Mouse (Mus musculus) brain, adult 10 weeks (tissue): ENCODE data around the gene Lrg1. TPM values are rescaled to one million over a fixed set of nuclear protein-coding genes. Genes with fewer than 3 reads are reported as not detected.

Experiments
- polyA plus RNA-seq: library from polyadenylated mRNA; stranded (reverse); fragments of 350-450 nt; fragmentation: Illumina TruSeq; extraction: RNeasy Lipid Tissue Mini Kit (QIAGEN cat#74804); gene quantifications from one replicate; pipeline ENCODE4 v1.2.3, GENCODE M21; 2015; ENCODE audit warnings: low read depth, low replicate concordance

Gene Lrg1
- 2.5 TPM for polyA plus RNA-seq

DNA sequence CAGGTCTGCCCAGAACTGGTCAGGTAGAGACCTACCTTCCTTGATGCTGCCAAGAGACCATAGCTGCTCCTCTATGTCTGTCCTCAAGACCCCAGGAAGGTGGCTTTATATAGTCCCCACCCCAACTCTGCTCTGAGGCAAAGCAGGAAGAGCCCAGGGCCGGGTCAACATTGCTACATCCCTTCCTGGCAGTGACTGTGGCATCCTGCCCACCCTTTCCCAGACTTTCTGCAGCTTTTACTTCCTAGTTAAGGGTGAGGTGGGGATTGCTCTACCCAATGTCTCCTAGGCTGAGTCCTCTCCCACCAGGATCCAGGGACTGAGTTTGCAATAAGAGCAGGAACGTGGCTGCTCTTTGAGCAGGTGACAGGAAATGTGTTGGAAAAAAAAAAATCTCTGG lies at the start of gene Lrg1:
TSS of gene Lrg1 (minus strand) at position 176 of the 400 bp plus-strand sequence.

DNA sequence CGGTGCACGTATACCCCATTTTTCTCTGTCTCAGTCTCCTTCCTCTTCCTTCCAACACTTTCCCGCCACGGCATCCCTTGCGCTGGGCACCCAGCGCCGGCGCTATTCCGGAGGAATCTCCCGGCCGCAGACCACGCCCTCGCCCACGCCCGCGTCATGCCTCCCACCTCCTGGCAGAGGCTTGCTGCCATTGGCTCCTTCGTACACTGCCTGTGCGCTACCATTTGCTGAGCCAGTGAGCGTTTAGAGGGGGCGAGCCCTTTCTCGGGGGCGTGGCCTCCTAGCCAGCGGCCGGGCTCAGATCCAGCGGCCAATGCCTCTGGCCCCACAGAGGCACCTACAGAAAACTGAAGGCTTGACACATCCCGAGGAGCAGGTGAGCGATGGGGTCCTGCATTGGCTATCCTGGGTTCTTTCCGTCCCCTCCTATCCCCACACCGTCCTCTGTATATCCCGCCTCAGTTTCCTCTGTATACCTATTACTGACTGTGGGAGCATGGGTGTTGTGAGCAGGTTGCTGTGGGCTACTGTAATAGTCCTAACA lies 40.5 kb upstream of the Lrg1 start, which contains the start of gene Tnfaip8l1:
TSS of gene Tnfaip8l1 (plus strand) at position 247 of the 544 bp plus-strand sequence.

DNA sequence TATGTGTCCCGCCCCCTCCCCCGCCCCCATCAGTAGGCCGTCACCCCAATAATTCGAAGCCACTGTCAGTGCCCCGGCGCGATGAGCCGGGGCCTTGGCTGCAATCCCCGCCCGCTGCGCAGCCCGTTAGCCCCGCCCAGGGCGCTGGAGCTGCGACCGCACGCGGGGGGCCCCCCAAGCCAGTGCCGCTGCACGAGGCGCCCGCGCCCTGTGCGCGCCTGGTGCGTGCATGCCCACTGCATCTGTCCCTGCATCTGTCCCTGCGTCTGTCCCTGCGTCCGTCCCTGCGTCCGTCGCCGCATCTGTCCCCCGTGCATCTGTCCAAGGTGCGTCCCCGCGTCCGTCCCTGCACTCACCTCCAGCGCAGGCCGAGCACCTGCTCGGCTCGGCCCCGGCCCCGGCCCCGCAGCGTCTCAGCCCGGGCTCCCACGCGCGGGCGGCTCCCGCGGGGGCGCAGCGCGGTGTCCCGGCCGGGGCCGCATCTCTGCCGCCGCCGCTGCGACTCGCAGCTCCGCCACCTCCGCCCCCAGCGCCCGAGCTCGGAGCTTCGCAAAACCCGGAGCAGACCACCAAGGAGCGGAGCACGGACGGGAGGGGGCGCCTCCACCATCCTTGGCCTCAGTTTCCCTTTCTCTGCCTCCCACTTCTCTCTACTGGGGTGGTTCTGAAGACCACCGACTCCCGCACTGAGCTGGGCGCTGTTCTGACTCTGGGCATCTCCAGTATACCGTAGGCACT lies 18.2 kb upstream of the Lrg1 start, which contains the start of gene Sema6b:
TSS of gene Sema6b (minus strand) at position 486 of the 738 bp plus-strand sequence.

DNA sequence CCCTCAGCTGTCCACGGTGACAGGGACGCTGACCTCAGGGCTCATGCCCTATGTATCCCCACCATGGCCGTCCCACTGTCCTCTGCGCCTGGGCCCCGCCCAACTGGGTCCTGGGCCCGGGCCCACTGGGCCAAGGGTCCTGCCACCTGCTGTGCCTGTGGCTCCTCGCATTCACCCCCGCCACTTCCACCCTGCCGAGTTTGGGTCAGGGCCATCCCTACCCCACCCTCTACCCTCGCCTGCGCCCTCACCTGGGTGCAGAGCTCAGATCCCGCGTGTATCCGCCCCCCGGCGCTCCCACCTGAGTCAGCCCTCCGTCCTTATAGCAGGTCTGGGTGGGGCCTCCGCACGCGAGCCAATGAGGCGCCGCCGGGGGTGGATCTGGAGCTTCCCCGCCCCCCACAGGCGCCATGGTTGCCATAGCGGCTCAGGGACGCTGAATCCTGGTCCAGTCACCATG lies 4.5 kb downstream of the Lrg1 start, which contains the start of gene Plin5:
TSS of gene Plin5 (minus strand) at position 346 of the 460 bp plus-strand sequence.

DNA sequence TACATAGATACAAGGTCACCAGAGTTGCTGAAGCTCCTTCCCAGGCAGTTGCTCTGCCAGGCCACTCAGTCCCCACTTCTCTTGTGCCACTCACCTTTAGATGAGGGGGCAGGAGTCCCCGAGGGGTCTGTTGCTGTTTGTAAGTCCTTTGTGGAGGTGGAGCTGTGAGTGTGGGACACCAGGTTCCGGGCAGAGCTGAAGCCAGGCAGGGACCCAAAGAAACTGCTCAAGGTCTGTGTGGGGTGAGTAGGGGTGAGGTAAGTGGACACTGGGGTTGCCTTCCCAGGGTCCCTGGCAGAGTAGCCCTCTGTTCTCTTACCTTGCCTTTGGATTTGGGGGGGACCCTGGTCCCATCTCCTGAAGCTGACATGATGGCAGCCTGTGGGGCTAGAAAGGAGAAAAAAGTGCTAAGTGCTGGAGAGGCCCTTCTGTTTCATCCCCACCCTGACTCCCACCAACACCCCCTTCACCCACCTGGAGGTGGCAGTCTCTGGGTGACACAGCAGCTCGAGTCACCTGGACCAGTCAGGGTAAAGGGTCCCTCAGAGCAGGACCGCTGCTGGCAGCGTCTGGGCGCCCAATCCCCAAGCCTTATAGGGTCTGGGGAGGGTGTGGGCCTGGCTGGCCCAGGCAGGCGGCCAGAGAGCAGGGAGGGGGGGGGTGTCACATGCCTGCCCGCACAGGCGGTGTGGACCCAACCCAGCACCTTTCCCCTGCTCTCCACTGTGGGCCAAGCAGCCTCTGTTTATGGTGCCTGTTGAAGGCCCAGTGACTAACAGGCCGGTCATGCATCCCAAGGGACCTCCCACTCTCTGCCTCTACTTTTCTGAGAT lies 12.4 kb downstream of the Lrg1 start, which contains the start of gene Plin4:
TSS of gene Plin4 (minus strand) at position 585 of the 833 bp plus-strand sequence.

DNA sequence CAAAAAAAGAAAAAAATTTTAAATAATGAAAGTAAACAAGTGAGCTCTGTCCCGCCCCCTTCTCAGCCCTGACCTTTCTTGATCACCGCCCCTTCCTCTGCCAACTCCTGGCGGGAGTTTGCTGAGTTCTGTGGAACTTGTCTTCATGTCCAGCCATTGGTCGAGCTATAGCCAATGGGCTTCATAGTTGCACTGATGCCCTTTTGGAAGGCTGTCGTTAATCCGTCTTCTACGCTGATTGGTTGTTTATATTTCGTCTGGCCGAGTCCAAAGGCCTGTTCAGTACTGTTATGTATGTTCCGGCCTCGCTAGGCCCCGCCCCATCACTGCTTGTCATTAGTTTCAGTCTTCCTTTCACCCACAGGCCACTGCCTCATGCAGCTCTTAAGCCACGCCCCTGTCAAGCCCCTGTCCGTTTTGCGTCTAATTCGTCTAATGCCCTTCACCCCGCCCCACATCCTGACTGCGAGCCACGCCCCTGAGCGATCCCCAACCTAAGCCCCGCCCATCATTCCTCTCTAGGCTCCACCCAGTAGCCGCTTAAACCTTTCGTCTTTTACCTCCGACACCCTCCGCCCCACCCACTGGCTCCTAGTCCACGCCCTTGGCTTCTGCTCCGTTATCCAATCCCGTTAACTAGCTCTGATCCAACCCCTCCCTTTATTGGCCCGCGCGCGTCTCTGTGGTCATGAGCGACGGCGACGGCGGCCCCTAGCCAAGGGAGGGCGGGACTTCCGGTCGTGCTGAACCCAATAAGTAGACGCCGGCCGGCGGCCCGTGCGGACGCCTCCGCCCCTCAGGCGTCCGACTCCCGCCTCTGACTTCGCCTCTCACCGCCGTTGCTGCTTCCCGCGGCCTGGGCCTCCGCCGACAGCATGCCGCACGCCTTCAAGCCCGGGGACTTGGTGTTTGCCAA lies 42.7 kb downstream of the Lrg1 start, which contains the start of gene Hdgfl2:
TSS of gene Hdgfl2 (plus strand) at position 755 of the 916 bp plus-strand sequence.

DNA sequence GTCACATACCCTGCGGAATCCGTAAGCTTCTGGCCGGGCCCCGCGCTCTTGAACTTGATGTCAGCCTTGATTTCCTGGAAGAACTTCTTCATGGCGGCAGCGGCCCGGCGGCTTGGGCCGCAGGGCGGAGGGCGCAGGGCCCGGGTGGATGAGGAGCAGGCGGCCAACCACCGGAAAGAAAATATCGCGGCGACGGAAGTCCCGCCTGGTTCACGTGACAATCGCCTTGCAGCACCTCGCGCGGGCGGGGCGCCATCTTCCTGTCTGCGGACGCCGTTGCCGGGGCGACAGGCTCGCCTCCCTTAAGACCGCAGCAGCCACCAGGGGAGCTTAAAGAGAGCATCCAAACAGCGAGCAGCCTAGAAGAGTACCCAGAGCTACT lies 47.0 kb downstream of the Lrg1 start, which contains the start of gene Ubxn6:
TSS of gene Ubxn6 (minus strand) at position 202 of the 382 bp plus-strand sequence.

Other genes starting within 250 kb of the Lrg1 start
- gene Zfp119a, start 243.1 kb downstream of the Lrg1 start, polyA plus RNA-seq = 5.6 TPM
- gene Zfp959, start 229.9 kb downstream of the Lrg1 start, polyA plus RNA-seq = 11.1 TPM
- 4.3 TPM for gene Zfp119b, start 172.5 kb downstream of the Lrg1 start, polyA plus RNA-seq
- 1.5 TPM for gene Ebi3, start 169.4 kb downstream of the Lrg1 start, polyA plus RNA-seq
- 10.5 TPM for gene Yju2, start 162.9 kb downstream of the Lrg1 start, polyA plus RNA-seq
- 42.9 TPM for gene Shd, start 151.5 kb downstream of the Lrg1 start, polyA plus RNA-seq
- 54.4 TPM for gene Fsd1, start 135.5 kb downstream of the Lrg1 start, polyA plus RNA-seq
- gene Stap2, start 116.4 kb downstream of the Lrg1 start, polyA plus RNA-seq = 2.6 TPM
- 93.4 TPM for gene Mpnd, start 116.3 kb downstream of the Lrg1 start, polyA plus RNA-seq
- 40.3 TPM for gene Sh3gl1, start 85.4 kb downstream of the Lrg1 start, polyA plus RNA-seq
- gene Chaf1a, start 81.6 kb downstream of the Lrg1 start, polyA plus RNA-seq = 2.4 TPM
- gene Ubxn6, start 47.0 kb downstream of the Lrg1 start, polyA plus RNA-seq = 105 TPM
- 82.6 TPM for gene Hdgfl2, start 42.4 kb downstream of the Lrg1 start, polyA plus RNA-seq
- gene Plin4, start 12.2 kb downstream of the Lrg1 start, polyA plus RNA-seq = 1.1 TPM
- gene Plin5, start 4.4 kb downstream of the Lrg1 start, polyA plus RNA-seq = 0.67 TPM
- gene Sema6b, start 18.3 kb upstream of the Lrg1 start, polyA plus RNA-seq = 52.6 TPM
- 9.1 TPM for gene Tnfaip8l1, start 40.5 kb upstream of the Lrg1 start, polyA plus RNA-seq
- 53.9 TPM for gene Mydgf, start 61.9 kb upstream of the Lrg1 start, polyA plus RNA-seq
- gene Dpp9, start 96.9 kb upstream of the Lrg1 start, polyA plus RNA-seq = 44.0 TPM
- gene Fem1a, start 134.8 kb upstream of the Lrg1 start, polyA plus RNA-seq = 19.5 TPM
- gene Ticam1, start 154.8 kb upstream of the Lrg1 start, polyA plus RNA-seq = 4.0 TPM
- gene Plin3, start 170.9 kb upstream of the Lrg1 start, polyA plus RNA-seq = 16.0 TPM
- not detected for gene Arrdc5, start 178.3 kb upstream of the Lrg1 start, polyA plus RNA-seq
- gene Uhrf1, start 181.3 kb upstream of the Lrg1 start, polyA plus RNA-seq = 1.2 TPM
- gene Kdm4b, start 204.1 kb upstream of the Lrg1 start, polyA plus RNA-seq = 39.1 TPM